Mouse (Mus musculus) thymus, adult 2 months (tissue): ENCODE measurements around the gene Gpr162. TPM values are rescaled to one million over a fixed set of nuclear protein-coding genes. Genes with fewer than 3 reads are reported as not detected.
"Not testable (repeated sequence)": the region's sequence is repeated elsewhere in the genome, so short reads cannot be mapped to it uniquely, and the experiment has no call there.

Source experiments
- DNase-seq: peaks from one replicate; pipeline ENCODE4 v3.0.0; 2021
- H3K27ac ChIP-seq: fragments of 200-500 bp; 2 replicates; pipeline ENCODE4 v1.5.1; 2012; ENCODE audit warnings: low read length, control low read depth; ENCODE audit not compliant: control insufficient read depth, insufficient read depth
- H3K27me3 ChIP-seq: fragments of 200-500 bp; 2 replicates; pipeline ENCODE4 v1.6.1; 2012; ENCODE audit warnings: mild to moderate bottlenecking, low read length, moderate library complexity, mixed read lengths; ENCODE audit not compliant: control insufficient read depth, insufficient read depth
- H3K36me3 ChIP-seq: fragments of 200-500 bp; 2 replicates; pipeline ENCODE4 v1.6.1; 2012; ENCODE audit warnings: mild to moderate bottlenecking, low read length, moderate library complexity; ENCODE audit not compliant: control insufficient read depth, insufficient read depth
- H3K4me1 ChIP-seq: fragments of 200-500 bp; replicated peaks from 2 replicates; pipeline ENCODE4 v1.6.1; 2012; ENCODE audit warnings: low read length; ENCODE audit not compliant: control insufficient read depth, insufficient read depth
- H3K4me3 ChIP-seq: fragments of 200-500 bp; 2 replicates; pipeline ENCODE4 v1.5.1; 2012; ENCODE audit warnings: mild to moderate bottlenecking, low read length, control low read depth, moderate library complexity; ENCODE audit not compliant: control insufficient read depth, insufficient read depth
- CTCF ChIP-seq: fragments of 200-500 bp; IDR thresholded peaks from 2 replicates; pipeline ENCODE4 v1.5.1; 2012; ENCODE audit warnings: mild to moderate bottlenecking, control low read depth, low read length, moderate library complexity, borderline replicate concordance; ENCODE audit not compliant: control insufficient read depth, poor library complexity, insufficient read depth; ENCODE audit errors: extremely low read depth
- POLR2A ChIP-seq: fragments of 200-500 bp; IDR thresholded peaks from 2 replicates; pipeline ENCODE4 v1.6.1; 2012; ENCODE audit warnings: mild to moderate bottlenecking, low read length, control low read depth, moderate library complexity; ENCODE audit not compliant: control insufficient read depth, poor library complexity, insufficient read depth; ENCODE audit errors: extremely low read depth
- WGBS: fragments of 180-500 bp; shearing (Covaris S2); methylation state at CpG from one replicate; pipeline ENCODE4 v1.1.7; 2018; 5-methylcytosine and 5-hydroxymethylcytosine counted together
- polyA plus RNA-seq: library from polyadenylated mRNA; depleted of rRNA; stranded (reverse); fragments of >200 nt; gene quantifications from 2 replicates; pipeline ENCODE4 v1.2.3, GENCODE M21; 2012; rRNA removed

Gene Gpr162
- polyA plus RNA-seq, 1 experiment = 136 TPM

DNA sequence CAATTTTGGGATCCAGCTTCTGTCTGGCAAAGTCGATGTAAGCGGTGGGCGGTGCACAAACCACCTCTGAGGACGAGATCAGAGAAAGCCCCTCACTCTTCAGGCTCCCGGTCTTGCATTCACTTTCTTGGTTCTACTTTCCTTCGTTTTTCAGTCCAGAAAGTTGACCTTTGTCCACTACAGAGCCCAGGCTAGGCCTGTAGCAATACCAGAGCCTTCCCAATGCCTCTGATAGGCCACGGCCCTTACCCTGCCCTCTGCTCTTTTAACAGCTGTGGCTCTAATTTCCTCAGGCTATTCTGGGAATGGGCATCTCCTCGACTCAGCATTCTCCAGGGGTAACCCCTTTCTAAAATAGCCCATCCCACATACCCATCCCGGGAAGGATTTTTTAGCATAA, 50.9 kb downstream of the Gpr162 start:
- Histone ChIP-seq H3K36me3 (peaks cover 7% of the 10 kb centered on the region; the same call in 1 of the 2 replicates), H3K4me1 (peaks cover 29% of the 10 kb centered on the region), H3K27ac (no peak overlapping the region), H3K4me3 (peak overlapping the region; percentile 60), H3K27me3 (no peaks in the 10 kb centered on the region)
- no peak for TF ChIP-seq POLR2A
- TF ChIP-seq CTCF = no peak
- 51% methylated on average over 9 of the region's 9 CpGs for WGBS
- DNase-seq = no peak

GRCm38 (mm10) chr6:124811701-124812560, 51.9 kb downstream of the Gpr162 start:
- WGBS = 96% methylated on average over 24 of the region's 24 CpGs
- no peak overlapping the region for H3K4me3 ChIP-seq
- TF ChIP-seq POLR2A = no peak
- TF ChIP-seq CTCF = no peak
- H3K27me3 ChIP-seq = no peaks in the 10 kb centered on the region
- H3K36me3 ChIP-seq = no peaks in the 10 kb centered on the region; the same call in 1 of the 2 replicates
- H3K27ac ChIP-seq = no peak overlapping the region
- peaks cover 29% of the 10 kb centered on the region for H3K4me1 ChIP-seq
- DNase-seq = no peak

GRCm38 (mm10) chr6:124811403-124811665, 52.4 kb downstream of the Gpr162 start:
- H3K36me3 ChIP-seq = no peaks in the 10 kb centered on the region
- no peak overlapping the region for H3K27ac ChIP-seq
- no peaks in the 10 kb centered on the region for H3K27me3 ChIP-seq
- H3K4me1 ChIP-seq = peaks cover 29% of the 10 kb centered on the region
- TF ChIP-seq CTCF = no peak
- no peak for TF ChIP-seq POLR2A
- no peak overlapping the region for H3K4me3 ChIP-seq
- no peak for DNase-seq
- 94% methylated on average over 4 of the region's 4 CpGs for WGBS

DNA sequence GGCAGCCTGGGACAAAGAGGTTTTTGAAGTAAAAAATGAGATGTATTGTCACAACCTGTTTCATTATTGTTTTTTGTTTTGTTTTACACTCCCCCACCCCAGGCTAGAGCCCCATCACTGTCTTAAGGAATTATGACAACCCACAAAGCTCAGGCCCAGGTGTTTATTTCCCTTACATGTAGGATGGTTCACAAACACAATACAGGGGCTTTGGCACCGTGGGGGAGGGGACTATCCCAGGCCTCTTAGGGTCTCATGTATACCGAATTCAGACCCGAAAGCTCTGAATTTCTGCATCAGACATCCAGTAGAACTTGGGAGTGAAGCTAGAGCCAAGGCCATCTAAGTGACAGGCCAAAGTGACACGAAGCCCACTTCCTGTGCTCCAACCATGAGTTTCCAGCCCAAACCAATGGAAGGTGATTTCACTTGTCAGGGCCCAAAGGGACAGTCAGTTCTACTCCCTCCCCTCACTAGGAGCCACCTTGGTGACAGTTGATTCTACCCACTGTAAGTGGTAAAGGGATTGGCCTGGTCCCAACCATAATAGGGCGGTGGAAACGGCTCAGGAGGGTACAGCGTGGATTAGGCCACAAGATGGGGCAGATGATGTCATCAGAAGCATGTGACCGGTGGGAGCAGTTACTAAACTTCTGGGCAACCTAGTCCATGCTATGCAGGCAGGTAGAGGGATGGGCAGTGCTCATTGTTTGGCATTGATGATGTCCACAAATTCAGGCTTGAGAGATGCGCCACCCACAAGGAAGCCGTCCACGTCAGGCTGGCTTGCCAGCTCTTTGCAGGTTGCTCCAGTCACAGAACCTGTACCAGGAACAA, 53.0 kb downstream of the Gpr162 start:
- not testable (repeated sequence) for H3K36me3 ChIP-seq, H3K4me3 ChIP-seq, H3K27ac ChIP-seq, H3K27me3 ChIP-seq, DNase-seq
- WGBS = 94% methylated on average over 11 of the region's 11 CpGs
- peaks cover 29% of the 10 kb centered on the region for H3K4me1 ChIP-seq

DNA sequence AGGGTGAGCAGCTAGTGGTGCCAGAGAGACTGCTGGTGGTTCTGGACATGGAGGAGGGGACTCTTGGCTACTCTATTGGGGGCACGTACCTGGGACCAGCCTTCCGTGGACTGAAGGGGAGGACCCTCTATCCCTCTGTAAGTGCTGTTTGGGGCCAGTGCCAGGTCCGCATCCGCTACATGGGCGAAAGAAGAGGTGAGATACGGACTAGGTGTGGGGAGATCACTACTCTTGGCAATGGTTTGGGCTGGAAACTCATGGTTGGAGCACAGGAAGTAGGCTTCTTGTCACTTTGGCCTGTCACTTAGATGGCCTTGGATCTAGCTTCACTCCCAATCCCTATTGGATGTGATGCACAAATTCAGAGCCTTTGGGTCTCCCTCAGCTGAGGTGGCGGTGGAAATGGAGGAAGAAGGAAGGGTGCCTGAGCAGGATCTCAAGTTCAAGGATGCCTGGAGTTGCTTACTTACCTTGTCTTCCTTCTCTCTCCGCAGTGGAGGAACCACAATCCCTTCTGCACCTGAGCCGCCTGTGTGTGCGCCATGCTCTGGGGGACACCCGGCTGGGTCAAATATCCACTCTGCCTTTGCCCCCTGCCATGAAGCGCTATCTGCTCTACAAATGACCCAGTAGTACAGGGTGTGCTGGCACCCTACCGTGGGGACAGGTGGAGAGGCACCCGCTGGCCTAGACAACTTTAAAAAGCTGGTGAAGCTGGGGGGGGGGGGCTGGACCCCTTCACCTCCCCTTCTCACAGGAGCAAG, 53.8 kb downstream of the Gpr162 start:
- TF ChIP-seq CTCF = no peak
- no peak for TF ChIP-seq POLR2A
- Histone ChIP-seq H3K36me3 (no peaks in the 10 kb centered on the region), H3K27me3 (no peaks in the 10 kb centered on the region), H3K27ac (no peak overlapping the region), H3K4me1 (peaks cover 33% of the 10 kb centered on the region), H3K4me3 (peak overlapping the region; percentile 55; the same call in 1 of the 2 replicates)
- DNase-seq = no peak
- WGBS = 84% methylated on average over 14 of the region's 14 CpGs

DNA sequence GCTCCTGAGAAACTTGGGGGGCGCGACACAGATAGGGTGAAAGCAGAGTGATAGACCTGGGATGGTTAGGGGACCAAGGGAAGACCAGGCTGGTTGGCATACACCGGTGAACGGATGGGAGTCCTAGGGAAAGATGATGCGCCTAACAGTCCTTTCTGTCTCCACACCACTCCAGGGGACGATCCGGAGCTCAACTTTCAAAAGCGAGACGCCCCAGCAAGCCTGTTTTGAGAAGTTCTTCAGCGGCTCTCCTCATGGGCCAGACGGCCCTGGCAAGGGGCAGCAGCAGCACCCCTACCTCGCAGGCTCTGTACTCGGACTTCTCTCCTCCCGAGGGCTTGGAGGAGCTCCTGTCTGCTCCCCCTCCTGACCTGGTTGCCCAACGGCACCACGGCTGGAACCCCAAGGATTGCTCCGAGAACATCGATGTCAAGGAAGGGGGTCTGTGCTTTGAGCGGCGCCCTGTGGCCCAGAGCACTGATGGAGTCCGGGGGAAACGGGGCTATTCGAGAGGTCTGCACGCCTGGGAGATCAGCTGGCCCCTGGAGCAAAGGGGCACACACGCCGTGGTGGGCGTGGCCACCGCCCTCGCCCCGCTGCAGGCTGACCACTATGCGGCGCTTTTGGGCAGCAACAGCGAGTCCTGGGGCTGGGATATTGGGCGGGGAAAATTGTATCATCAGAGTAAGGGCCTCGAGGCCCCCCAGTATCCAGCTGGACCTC, 54.6 kb downstream of the Gpr162 start:
- no peaks in the 10 kb centered on the region for H3K27me3 ChIP-seq
- 0 out of 2 replicates have a peak, but pooled peaks have one; percentile 35 for TF ChIP-seq POLR2A
- peak; percentile 59; the same call in 1 of the 2 replicates for TF ChIP-seq CTCF
- H3K36me3 ChIP-seq = no peaks in the 10 kb centered on the region
- peak; percentile 73 for DNase-seq
- peak overlapping the region; percentile 55 for H3K4me3 ChIP-seq
- no peak overlapping the region for H3K27ac ChIP-seq
- WGBS = 2% methylated on average over 35 of the region's 35 CpGs
- H3K4me1 ChIP-seq = peaks cover 29% of the 10 kb centered on the region

Other genes starting within 250 kb of the Gpr162 start
- gene C1s2, start 227.9 kb downstream of the Gpr162 start, polyA plus RNA-seq = 0.08 and 0.13 TPM in 2 replicates
- gene Lpcat3, start 201.0 kb downstream of the Gpr162 start, polyA plus RNA-seq = 173 and 184 TPM in 2 replicates
- 203 and 210 TPM in 2 replicates for gene Emg1, start 151.8 kb downstream of the Gpr162 start, polyA plus RNA-seq
- gene Phb2, start 151.6 kb downstream of the Gpr162 start, polyA plus RNA-seq = 150 and 171 TPM in 2 replicates
- 210 and 212 TPM in 2 replicates for gene Ptpn6, start 125.3 kb downstream of the Gpr162 start, polyA plus RNA-seq
- gene Grcc10, start 122.6 kb downstream of the Gpr162 start, polyA plus RNA-seq = 265 and 352 TPM in 2 replicates
- not detected in 2 replicates for gene Gm45234, start 108.0 kb downstream of the Gpr162 start, polyA plus RNA-seq
- 48.3 and 51.6 TPM in 2 replicates for gene Atn1, start 107.5 kb downstream of the Gpr162 start, polyA plus RNA-seq
- gene Eno2, start 94.3 kb downstream of the Gpr162 start, polyA plus RNA-seq = 10.2 and 12.9 TPM in 2 replicates
- 4.0 and 5.5 TPM in 2 replicates for gene Lrrc23, start 84.3 kb downstream of the Gpr162 start, polyA plus RNA-seq
- 7.1 and 8.1 TPM in 2 replicates for gene Spsb2, start 55.3 kb downstream of the Gpr162 start, polyA plus RNA-seq
- gene Tpi1, start 49.7 kb downstream of the Gpr162 start, polyA plus RNA-seq = 171 and 181 TPM in 2 replicates
- 118 and 121 TPM in 2 replicates for gene Usp5, start 34.5 kb downstream of the Gpr162 start, polyA plus RNA-seq
- gene Cdca3, start 34.4 kb downstream of the Gpr162 start, polyA plus RNA-seq = 202 and 248 TPM in 2 replicates
- gene Gnb3, start 23.7 kb downstream of the Gpr162 start, polyA plus RNA-seq = 2.8 and 4.0 TPM in 2 replicates
- gene P3h3, start 6.2 kb downstream of the Gpr162 start, polyA plus RNA-seq = 20.1 and 26.8 TPM in 2 replicates
- gene Cd4, start 24.2 kb upstream of the Gpr162 start, polyA plus RNA-seq = 549 and 565 TPM in 2 replicates
- gene Lag3, start 47.7 kb upstream of the Gpr162 start, polyA plus RNA-seq = 27.7 and 30.1 TPM in 2 replicates
- gene Ptms, start 56.1 kb upstream of the Gpr162 start, polyA plus RNA-seq = 1,595 and 1,797 TPM in 2 replicates
- 404 and 428 TPM in 2 replicates for gene Mlf2, start 67.4 kb upstream of the Gpr162 start, polyA plus RNA-seq
- 168 and 199 TPM in 2 replicates for gene Cops7a, start 101.6 kb upstream of the Gpr162 start, polyA plus RNA-seq
- gene Pianp, start 132.7 kb upstream of the Gpr162 start, polyA plus RNA-seq = 5.1 and 5.5 TPM in 2 replicates
- gene Zfp384, start 145.2 kb upstream of the Gpr162 start, polyA plus RNA-seq = 117 and 126 TPM in 2 replicates
- 96.8 and 99.4 TPM in 2 replicates for gene Ing4, start 175.8 kb upstream of the Gpr162 start, polyA plus RNA-seq
- gene Acrbp, start 185.7 kb upstream of the Gpr162 start, polyA plus RNA-seq = 70.8 and 89.5 TPM in 2 replicates
- gene Lpar5, start 203.9 kb upstream of the Gpr162 start, polyA plus RNA-seq = 35.7 and 40.0 TPM in 2 replicates
- 127 and 211 TPM in 2 replicates for gene Chd4, start 232.0 kb upstream of the Gpr162 start, polyA plus RNA-seq